Mouse (Mus musculus) CD4-positive, CD25-positive, alpha-beta regulatory T cell, adult 2 months (primary cell): Measurements from ENCODE around the gene Satl1.
A peak's percentile ranks its signal among the peaks of the same experiment; 100 is the strongest.

Experiments used
- DNase-seq: peaks from one replicate; pipeline ENCODE4 v3.0.0-alpha.2; 2012; ENCODE audit warnings: low read depth, low spot score

Satl1 gene

DNA sequence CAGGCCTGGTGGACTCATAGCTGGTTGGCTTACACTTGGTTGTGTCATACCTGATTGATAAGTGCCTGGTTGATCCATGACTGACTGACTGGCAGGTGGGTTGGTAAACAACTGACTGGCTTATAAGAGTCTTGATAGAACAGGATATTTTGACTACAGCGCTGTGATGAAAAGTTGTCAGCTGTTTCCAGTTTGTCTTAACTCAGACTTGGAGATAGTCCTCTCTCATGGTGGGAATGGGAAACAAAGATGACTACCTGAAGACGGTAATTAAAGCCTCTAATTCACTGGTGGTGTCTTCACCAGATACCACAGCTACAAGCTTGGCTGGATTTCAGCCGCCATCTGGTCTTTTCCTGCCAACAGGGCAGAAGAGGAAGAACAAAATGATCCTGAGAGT lies at the start of gene Satl1:
Gene Satl1 (minus strand): TSS at position 101 of the 400 bp plus-strand sequence.
- DNase-seq: no peak

DNA sequence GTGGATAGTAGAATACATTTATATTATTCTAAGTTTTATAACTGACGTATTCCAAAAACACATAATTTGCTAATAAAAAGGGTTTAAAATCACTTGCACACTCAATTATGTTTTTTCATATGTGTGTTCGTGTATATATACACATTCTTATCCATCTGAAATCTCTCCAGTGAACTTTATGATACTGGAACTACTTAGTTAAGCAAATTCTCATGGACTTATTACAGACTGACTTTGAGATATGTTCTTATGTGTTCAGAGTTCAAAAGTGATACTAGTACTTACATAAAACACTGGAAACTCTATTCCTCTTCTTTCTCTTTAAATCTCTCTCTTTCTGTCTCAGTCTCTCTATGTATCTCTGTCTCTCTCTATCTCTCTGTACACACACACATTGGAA lies 31.5 kb upstream of the Satl1 start:
- DNase-seq: no peak

GRCm38 (mm10) chrX:112437580-112437979 lies 31.0 kb upstream of the Satl1 start:
- DNase-seq: no peak

DNA sequence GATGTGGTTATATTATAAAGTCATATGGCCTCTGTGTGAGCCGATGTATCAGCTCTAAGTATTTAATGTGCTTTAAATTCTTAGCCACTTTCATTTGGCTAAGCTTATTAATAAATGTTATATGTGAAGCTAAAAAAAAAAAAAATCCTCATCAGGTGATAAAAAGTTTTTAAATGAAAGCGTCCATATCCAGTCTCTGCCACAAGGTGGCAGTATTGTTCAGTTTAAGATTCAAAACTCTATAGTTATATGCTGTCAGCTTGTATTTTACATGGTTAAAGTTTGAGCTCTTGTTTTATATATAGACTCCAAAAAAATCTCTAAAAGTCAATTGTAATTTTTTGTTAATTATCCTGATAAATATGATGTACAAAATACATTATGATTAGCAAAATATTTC lies 16.4 kb upstream of the Satl1 start:
- DNase-seq: peak; percentile 39

GRCm38 (mm10) chrX:112412309-112412708 lies 5.7 kb upstream of the Satl1 start:
- DNase-seq: no peak

GRCm38 (mm10) chrX:112370577-112371410 lies 35.8 kb downstream of the Satl1 start:
- DNase-seq: peak; percentile 32

- DNase-seq: peak; percentile 16
These were observed 38.2 kb downstream of the Satl1 start for GRCm38 (mm10) chrX:112368426-112368825.

GRCm38 (mm10) chrX:112348395-112348791 lies 58.2 kb downstream of the Satl1 start:
- DNase-seq: peak; percentile 30

DNA sequence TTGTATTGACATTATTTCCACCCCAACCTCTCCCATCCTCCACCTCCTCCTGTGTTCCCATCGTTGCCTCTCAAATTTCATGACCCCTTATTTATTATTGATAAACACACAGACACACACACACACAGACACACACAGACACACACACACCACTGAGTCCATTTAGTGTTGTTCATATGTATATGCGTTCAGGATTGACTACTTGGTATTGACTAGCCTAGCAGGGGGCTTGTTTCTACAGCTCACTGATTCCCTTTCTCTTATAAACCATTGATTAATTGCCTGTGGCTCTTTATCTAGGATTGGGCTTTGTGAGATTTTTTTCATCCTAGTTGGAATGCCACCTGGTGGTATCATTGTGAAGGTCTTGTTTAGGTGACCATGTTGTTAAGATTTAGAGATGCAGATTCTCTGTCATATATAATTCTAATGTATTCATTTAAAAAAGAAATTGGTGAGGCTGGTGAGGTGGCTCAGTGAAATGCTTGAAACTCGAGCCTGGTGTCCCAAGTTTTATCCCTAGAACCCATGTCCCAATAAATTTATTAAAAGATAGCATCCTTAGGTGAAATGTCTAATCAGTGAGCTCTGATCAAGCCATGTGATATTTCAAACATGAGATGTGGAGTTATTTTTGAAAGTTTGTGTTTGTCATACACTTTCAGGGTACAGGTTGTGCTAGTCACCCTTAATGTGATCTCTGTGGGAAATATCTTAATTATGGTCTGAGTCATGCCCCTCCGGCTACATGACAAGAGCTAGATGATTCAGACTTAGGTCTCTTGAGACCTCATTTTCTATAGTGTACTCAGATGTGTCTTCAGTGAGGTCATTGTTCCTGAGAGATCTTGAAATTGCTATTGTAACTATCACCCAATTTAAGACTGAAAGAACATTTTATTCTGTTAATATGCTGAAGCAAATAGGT lies 58.8 kb downstream of the Satl1 start:
- DNase-seq: no peak

- no peak for DNase-seq
These were observed 67.1 kb downstream of the Satl1 start for GRCm38 (mm10) chrX:112339486-112339885.
